Mouse (Mus musculus) CD4-positive, CD25-positive, alpha-beta regulatory T cell, adult 9 weeks (primary cell): ENCODE data around the gene Vcp. TPM values are rescaled to one million over a fixed set of nuclear protein-coding genes. Genes with fewer than 3 reads are reported as not detected.

ENCODE experiments used
- polyA plus RNA-seq: library from polyadenylated mRNA; unstranded; fragments of 100-300 nt; shearing (Covaris generic); gene quantifications from one replicate; pipeline ENCODE4 v1.2.1, GENCODE M21; 2017

Vcp gene
- polyA plus RNA-seq, result 405 TPM

DNA sequence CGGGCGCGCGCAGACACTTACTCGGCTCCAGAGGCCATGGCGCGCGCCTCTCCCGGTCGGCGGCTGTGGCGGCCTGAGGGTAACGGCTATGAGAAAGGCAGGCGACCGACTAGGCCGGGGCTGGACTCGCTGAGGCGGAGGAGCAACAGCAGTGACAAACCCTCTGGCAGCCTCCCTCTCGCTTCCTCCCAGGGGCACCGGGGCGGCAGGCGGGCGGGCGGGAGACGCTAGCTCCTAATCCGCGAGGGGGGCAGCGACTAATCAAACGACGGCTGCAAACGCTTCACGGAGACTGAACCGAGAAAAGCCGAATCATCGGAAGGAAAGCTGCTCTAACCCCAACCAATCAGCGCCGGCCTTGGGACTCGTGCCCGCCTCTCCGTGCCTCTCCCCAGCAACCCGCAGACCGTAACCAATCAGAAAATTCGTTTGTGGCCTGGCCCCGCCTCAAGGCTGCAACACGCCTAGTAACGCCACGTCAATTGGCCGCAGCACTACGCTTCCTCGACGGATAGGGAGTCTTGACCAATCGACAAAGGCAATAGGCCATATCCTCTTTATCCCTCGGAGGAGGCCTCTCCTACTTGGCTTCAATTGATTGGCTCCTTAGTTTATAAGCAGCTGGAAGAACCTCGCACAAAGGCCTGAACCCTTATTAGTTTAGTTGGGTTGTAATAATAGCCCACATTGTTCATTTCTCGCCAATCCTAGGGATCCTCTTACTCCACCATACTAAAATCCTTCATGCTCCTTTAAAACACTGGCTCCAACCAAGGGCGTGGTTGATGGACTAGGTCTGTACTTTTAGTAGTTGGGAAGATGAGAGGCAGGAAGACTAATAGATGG, at the start of gene Vcp:
Vcp (minus strand) TSS at position 367 of the 846 bp plus-strand sequence.

DNA sequence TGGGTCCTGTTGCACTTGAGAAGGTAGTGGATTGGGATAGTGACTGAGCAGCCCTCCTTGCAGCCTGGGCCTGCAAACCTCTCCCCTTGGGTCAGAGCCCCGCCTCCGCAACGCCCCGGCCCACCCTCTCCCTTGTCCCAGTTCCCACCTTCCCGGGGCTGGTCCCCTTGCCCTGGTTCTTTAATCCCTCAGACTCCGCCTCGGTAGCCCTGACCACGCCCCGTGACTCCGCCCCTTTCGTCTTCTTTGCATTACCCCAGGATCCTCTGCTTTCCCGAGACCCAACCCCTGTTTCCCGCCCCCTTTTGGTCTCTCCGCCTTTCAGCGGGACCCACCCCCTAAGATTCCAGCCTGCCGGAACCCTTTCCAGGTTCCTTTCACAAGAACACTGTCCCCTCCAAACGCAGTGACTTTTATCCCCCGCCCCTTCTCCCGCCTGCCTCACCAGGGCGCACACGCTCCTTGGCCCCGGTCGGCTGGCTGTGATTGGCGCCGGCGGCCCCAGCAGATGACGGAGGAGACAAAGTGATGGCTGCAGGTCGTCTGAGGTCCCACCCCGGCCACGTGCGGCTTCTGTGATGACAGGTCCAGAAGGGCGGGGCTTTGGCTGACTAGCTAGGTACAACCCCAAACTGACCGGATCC, 45.5 kb upstream of the Vcp start, which contains the start of gene Fam214b:
Fam214b (minus strand) TSS at position 562 of the 644 bp plus-strand sequence.

DNA sequence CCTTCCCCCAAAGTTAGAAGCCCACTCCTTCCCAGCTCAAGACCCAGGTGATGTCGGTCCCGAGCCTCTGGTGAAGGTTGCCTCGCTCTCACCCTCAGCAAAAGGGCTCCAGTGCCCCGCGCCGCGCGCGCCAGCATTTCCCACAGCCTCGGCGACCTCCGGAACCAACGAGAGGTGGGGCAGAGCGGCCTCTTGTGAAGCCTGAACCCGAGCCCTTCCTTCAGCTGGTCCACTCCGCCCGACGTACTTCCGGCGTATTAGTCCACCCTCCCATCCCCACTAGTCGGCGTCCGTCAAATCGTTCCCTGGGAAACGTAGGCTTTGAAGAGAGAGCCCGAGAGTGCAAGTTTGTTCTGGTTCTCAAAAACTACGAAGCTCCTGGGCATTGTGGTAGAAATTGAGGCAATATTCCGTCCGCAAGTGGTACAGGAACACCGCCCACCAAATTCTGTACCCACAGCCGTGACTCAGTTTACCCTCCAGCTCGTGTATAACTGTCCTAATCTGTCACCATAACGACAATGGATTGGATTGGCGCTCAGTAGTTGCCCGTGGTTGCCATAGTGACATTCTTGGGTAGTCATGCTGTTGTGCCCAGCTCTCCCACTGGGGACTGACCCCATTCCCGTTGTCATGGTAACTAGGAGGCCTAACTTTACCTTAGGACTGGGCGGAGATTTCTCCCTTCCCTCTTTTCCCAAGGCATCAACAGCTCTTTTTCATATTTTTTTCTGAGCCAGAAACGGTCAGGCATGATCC, 31.1 kb upstream of the Vcp start, which contains the start of gene Stoml2:
Stoml2 (minus strand) TSS at position 474 of the 759 bp plus-strand sequence.

DNA sequence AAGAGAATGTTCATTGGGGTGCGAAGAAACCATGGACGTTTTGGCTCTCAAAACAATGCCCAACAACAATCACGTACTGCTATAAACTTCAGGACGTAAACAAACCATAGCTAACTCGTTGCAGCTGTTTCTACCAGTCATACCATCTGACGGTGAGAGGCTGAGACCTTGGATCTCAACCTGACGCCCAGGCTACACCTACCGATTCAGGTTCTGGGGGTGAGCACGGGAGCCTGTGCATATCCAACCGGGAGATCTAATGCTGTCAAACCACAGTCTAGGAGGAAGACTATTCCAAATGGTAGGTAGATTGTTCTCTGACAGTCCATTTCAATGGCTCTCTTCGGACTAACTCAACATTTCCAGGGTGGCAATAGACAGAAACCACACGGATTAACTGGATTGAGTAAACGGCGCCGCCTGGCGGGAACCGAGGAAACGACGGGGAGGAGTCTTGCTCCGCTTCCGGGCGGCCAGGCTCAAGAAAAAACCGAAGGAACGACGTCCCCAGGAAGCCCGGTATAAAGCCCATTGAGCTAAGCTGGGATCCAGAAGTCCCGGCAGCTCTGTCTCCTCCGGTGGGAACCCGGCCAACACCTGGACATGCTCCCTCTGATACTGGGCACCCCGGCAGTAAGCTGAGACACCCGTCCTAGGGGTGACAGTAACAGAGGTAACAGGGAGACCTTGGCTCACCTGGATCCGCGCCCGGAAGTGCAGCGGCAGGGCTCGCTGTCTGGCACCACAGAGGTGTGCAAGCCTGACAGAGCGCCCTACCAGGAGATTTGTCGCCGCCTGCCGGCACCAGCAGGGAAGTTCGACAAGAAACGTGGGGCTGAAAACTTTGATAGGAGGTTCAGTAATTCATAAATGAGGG, 25.0 kb upstream of the Vcp start, which contains the start of gene Pigo:
Pigo (minus strand) TSS at position 736 of the 877 bp plus-strand sequence.

DNA sequence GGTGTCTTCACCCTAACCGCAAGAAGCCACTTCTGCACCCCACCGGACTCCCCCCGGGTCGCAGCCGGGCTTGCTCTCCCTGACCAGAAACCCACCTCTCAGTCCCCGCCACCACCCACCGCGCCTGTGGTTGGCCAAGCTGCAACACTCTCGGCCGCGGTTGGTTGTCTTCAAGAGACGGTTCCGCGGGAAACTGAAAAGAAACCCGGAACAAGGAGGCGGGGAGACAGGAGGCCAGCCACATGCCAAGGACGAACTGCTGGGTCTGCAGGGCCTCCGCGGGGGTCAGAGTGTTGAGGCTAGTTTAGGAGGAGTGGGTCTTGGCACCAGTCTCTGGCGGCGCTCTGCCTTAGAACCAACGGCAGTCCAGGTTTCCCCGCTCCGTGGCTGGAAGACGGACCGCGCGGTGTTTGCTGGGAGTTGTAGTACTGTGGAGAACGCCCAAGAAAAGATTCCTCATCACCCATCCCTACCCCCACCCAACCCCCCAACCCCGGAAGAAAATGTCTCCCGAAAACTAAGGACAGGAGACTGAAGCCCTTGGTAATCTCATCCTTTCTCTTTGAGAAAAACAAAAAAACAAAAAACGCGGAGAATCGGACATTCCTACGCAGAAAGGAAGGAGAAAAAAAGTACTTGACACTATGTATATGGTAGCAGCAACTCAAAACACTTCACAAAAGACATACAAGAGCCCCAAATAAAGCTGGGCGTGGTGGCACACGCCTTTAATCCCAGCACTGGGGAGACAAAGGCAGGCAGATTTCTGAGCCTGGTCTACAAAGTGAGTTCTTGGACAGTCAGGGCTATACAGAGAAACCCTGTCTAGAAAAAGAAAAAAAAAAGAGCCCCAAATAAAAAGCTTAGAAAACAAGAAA, 10.1 kb upstream of the Vcp start, which contains the start of gene Fancg:
Fancg (minus strand) TSS at position 346 of the 878 bp plus-strand sequence.

DNA sequence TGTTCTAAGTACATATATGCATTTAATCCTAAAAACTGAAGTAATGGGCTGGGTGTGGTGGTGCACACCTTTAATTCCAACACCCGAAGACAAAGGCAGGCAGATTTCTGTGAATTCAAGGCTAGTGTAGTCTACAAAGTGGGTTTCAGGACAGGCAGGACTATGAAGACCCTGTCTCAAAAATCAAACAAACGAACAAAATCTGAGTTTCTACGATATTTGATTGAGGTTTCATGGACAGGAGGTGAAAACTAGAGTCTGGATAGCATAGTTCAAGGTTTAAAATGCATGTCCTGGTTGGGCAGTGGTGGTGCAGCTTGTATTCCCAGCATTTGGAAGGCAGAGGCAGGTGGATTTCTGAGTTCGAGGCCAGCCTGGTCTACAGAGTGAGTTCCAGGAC, 31.0 kb downstream of the Vcp start, which contains the start of gene 1700022I11Rik:
1700022I11Rik (plus strand) TSS at position 301 of the 400 bp plus-strand sequence.

DNA sequence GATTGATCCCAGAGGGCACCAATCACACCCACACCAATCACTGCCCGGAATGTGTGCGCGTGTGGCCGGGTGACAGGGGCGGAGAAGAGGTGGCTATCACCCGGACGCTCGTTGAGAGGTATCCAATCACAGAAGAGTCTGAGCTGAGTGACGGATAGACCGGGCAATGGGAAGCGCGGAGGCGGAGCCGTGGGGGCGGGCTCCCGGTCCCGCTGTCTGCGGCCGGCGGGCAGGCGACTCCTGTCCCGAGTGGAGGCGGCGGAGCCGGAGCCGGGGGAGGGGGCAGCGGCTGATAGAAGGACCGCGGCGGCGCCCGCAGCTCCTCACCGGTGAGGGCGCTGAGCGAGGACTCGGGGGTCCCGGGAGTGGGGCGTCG, 50.6 kb downstream of the Vcp start, which contains the start of gene Dnajb5:
Dnajb5 (plus strand) TSS at position 139 of the 376 bp plus-strand sequence.

Other genes starting within 250 kb of the Vcp start
- gene Ccl19, start 243.9 kb downstream of the Vcp start, polyA plus RNA-seq, result not detected
- gene Ccl21a, start 226.5 kb downstream of the Vcp start, polyA plus RNA-seq, result not detected
- not detected for gene Fam205a1, start 146.6 kb downstream of the Vcp start, polyA plus RNA-seq
- not detected for gene Gm12394, start 143.7 kb downstream of the Vcp start, polyA plus RNA-seq
- gene Fam205c, start 126.3 kb downstream of the Vcp start, polyA plus RNA-seq, result not detected
- gene Phf24, start 83.8 kb downstream of the Vcp start, polyA plus RNA-seq, result 0.12 TPM
- 12.0 TPM for gene Dnajb5, start 50.7 kb downstream of the Vcp start, polyA plus RNA-seq
- not detected for gene 1700022I11Rik, start 30.9 kb downstream of the Vcp start, polyA plus RNA-seq
- 28.8 TPM for gene Fancg, start 10.0 kb upstream of the Vcp start, polyA plus RNA-seq
- 47.4 TPM for gene Pigo, start 25.3 kb upstream of the Vcp start, polyA plus RNA-seq
- 148 TPM for gene Stoml2, start 31.2 kb upstream of the Vcp start, polyA plus RNA-seq
- 10.7 TPM for gene Fam214b, start 45.7 kb upstream of the Vcp start, polyA plus RNA-seq
- gene Unc13b, start 58.4 kb upstream of the Vcp start, polyA plus RNA-seq, result 0.22 TPM